Mouse (Mus musculus) gastrocnemius, adult 18-20 months (tissue): ENCODE data around the gene Abca4. TPM values are rescaled to one million over a fixed set of nuclear protein-coding genes. Genes with fewer than 3 reads are reported as not detected.

Experiments
- DNase-seq: peaks from one replicate; pipeline ENCODE4 v3.0.0; 2021; ENCODE audit warnings: low spot score
- total RNA-seq, 2 experiments: library from RNA; stranded (reverse); gene quantifications; 2 replicates each; pipeline ENCODE4 v1.2.3; 2021

The Abca4 gene
- total RNA-seq, 2 experiments from 2014 or later: 0.53 to 0.62 TPM

- no peak for DNase-seq
Observed at GRCm38 (mm10) chr3:122109461-122109860, 65.2 kb downstream of the Abca4 start.

- no peak for DNase-seq
Observed at GRCm38 (mm10) chr3:122111141-122111981, 67.1 kb downstream of the Abca4 start.

GRCm38 (mm10) chr3:122118651-122119214 lies 74.5 kb downstream of the Abca4 start:
- no peak for DNase-seq

DNA sequence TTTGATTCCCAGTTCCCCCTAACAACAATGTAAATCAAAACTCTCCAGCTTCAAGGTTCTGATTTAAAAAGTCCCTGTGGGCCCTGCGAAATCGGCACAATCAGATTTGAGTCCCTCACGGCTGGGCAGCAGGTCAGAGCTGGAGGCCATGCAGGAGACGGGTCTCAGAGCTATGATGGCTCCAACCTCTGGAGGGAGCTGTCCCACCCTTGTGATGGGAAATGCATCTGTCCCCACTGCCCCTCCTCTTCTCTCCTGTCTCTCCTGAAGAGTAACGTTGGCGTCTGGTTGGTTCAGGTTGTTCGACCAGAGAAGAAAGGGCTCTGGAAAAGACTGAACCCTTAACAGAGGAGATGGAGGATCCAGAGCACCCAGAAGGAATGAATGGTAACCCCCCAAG lies 75.5 kb downstream of the Abca4 start:
- no peak for DNase-seq

DNA sequence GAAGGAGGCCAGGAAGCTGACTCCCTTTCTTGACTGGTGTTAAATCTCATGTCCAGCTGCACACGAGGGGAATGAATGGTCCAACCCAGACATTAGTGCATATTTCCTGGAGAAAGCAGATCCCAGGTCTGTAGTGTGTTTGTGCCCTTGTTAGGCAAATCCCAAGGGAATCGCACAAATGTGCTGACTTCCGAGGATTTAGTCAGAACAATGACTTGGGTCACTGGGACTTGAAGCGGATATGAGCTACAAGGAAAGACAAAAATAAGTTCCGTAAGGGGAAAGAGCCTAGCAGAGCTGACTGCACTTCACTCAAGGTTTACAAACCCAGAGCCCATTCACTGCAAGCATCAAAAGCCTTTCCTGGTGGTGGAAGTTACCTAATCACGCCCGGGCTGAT lies 76.0 kb downstream of the Abca4 start:
- DNase-seq: peak; percentile 32

DNA sequence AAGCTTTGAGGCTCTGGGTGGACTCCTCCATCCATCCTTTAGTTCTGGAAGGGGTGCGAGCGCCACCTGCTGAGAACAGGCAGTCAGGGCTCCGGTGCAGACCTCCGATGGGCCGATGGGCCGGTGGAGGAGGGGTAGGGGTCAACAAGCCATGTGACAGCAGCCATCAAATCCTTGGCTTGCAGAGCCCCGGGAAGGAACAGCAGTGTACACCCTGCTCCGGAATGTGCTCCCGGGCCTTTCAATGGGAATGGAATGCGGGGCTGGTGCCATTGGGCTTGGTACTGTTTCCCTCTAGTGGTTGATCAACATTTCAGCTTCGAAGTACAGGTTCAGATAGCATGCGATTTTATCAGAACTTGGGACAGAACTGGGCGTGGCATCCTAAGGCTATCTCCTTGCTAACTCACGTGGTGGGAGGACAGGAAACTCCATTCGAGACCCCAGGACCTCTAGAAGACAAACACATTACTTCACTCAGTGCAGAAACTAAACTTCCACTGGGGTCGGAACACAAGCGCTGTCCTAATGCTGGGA lies 78.0 kb downstream of the Abca4 start:
- DNase-seq: peak; percentile 94

GRCm38 (mm10) chr3:122122838-122123237 lies 78.6 kb downstream of the Abca4 start:
- no peak for DNase-seq

GRCm38 (mm10) chr3:122128999-122129493 lies 84.8 kb downstream of the Abca4 start:
- peak; percentile 30 for DNase-seq

DNA sequence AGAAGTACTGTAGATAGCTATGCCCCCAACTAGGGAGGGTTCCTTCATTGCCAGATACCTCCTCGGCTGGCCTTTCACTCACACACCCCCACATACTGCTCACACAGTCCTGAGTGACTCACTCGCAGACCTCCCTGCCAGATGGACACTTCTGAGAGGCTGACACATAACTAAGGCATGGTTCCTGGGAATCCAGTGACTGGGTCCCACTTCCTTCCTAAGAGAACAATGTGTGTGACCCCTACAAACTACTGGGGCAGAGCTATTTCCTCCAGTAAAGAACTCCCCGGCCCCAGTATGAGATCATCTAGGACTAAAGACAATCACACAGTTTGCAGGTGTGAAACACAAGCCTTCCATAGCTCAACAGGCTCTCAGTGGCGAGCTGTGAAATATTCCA lies 86.5 kb downstream of the Abca4 start:
- peak; percentile 54 for DNase-seq

- peak; percentile 23 for DNase-seq
Observed at GRCm38 (mm10) chr3:122131633-122132032, 87.4 kb downstream of the Abca4 start.

DNA sequence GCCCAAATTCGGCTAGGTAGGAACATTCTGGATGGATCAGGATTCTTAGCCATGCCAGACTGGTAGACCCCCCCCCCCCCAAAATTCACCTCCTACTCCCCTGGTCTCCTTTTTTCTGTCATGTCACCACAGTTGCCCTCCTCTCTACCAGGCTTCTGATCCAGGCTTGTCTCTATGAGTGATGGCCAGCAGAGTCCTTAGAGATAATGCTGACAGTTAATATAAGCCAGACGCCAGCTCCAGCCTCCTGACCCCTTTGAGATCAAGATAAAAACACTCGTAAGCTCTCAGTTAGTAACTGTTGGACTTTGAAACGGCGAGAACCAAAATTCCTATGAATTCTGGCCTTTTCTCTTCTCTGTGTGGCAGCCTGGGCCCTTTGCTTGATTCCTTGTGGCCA lies 89.0 kb downstream of the Abca4 start:
- no peak for DNase-seq

- DNase-seq: no peak
Observed at GRCm38 (mm10) chr3:122133840-122134239, 89.6 kb downstream of the Abca4 start.

DNA sequence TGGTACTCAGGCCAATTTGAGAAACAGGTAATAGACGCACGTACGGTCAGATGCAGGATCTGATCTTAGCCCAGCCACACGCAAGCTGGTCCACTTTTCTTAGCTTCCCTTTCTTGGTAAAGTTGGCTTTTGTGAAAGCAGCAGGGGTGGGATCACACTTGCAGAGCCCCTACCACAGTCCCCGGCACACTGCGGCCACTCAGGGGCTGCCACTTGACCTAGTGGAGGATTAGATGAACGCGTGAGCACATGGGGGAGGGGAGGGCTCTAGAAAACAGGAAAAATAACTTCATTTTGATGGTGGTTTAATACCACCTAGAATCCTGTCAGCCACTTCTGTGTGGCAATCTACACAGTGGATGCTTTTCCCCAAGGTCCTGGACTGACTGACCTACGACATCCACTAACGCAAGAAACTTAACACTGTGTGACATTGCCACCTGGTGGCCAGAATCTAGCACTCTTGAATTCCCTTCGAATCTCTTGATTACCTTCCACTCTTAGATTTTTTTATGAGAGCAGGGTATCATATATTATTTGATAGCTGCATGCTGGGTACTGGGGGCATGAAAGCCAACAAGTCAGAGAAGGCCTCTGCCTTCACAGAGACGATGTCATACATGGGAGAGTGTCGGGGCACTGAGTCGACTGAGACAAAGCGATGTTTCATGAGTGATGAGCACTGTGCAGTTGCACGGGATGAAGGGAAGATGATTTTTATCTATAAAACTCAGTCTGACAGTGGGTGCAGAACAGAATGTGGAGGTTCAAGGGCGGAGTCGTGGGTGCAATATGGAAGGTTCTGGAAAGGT lies 96.6 kb downstream of the Abca4 start:
- peak; percentile 69 for DNase-seq

DNA sequence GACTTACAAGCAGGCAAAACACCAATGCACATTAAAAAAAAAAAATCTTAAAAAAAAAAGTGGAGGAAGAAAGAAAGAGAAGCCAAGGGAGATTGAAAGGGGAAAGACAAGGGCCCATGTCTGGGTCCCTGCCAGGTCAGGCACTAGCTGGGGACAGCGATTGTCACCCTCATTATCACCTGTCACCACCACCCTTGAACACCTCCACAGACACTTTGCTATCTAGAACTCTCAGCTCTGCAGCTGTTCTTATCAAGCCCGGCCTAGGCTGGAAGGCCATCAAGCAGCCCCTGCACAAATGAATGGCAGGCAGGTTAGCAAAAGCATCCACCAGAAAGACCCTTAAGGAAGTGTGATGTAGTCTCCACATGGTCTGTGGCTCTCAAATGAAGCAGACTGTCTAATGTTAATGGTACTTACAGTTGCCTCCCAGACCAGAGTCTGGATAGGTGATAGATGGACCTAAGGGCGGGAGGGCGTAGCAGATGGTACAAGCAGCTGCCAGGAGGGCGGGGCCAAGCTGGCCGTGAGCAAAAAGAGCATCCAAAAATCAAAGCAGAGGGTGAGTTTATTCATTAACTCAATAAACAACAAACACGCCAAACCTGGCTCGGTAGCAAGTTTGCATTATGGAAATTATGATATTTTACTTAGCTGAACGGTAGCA lies 98.1 kb downstream of the Abca4 start:
- DNase-seq: no peak

GRCm38 (mm10) chr3:122143432-122143831 lies 99.2 kb downstream of the Abca4 start:
- no peak for DNase-seq

- DNase-seq: no peak
Observed at GRCm38 (mm10) chr3:122145430-122145829, 101.2 kb downstream of the Abca4 start.

GRCm38 (mm10) chr3:122150836-122151235 lies 106.6 kb downstream of the Abca4 start:
- DNase-seq: no peak

- no peak for DNase-seq
Observed at GRCm38 (mm10) chr3:122152431-122152830, 108.2 kb downstream of the Abca4 start.

DNA sequence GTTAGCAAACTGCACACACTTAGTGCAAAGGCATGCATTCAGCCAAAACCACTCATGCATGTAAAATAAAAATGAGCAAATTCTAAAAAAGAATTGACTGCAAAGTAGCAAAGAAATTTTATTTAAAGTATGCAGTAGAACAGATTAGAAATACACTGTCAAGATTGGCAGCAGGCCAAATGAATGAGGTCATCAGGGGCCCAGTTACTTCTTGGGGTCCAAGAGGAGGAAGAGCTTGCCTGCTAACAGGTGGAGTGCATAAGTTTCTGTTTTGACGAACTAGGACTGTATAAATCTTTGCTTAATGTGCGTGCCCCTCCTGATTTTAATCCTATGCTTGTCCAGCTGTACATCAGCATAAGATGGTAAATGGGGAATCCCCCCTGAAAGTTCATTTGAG lies 109.8 kb downstream of the Abca4 start:
- no peak for DNase-seq

- DNase-seq: no peak
Observed at GRCm38 (mm10) chr3:122159447-122159846, 115.2 kb downstream of the Abca4 start.

DNA sequence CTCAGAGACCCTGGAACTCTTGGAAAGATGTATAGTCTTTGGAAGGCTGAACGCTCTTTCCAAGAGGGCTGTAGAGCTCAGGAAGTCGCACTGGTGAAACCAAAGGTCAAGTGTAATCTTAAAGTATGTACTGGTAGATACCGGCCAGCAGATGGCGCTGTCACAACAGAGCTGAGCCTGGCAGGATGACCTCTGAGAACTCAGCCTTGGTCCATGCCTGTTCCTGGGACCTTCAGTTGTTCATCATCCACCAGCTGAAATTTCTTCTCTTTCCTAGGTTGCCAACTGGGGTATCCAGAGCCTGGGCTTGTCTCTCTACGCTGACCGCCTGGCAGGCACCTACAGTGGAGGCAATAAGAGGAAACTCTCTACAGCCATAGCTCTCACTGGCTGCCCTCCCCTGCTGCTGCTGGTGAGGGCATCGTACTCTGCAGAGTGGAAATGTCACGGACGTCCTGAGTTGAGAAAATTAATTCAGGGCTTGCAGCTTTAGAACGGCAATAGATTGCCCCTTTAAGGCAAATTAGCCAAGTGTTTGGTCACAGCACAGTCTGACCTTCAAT lies 125.5 kb downstream of the Abca4 start:
- DNase-seq: peak; percentile 41
